Mouse (Mus musculus): ENCODE measurements at regions not wholly inside any gene's neighbourhood (a gene's known extent, or its start where the extent isn't known, plus 50 kb on each side); places are given as distances from the start of the nearest gene placed in this dataset.

DNA sequence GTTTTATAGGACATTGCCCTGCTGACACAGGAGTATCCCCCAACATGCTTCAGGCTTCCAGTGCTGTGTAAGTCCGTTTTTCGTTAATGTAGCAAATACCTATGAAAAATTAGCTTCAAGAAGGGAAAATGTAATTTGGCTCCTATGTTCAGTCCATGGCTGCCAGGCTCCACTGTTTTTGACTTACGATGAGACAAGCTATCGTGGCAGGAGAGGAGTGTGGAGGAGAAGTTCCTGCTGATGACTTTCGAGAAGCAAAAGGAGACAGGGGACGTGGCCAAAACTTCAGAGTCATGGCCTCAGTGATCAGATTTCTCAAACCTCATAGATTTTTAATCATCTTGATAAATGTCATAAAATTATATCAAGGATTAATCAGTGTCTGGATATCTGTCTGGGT lies 712.7 kb downstream of the Gm826 start:
- no peak for DNase-seq (ENCODE audit: low spot score in 2 of 2)

DNA sequence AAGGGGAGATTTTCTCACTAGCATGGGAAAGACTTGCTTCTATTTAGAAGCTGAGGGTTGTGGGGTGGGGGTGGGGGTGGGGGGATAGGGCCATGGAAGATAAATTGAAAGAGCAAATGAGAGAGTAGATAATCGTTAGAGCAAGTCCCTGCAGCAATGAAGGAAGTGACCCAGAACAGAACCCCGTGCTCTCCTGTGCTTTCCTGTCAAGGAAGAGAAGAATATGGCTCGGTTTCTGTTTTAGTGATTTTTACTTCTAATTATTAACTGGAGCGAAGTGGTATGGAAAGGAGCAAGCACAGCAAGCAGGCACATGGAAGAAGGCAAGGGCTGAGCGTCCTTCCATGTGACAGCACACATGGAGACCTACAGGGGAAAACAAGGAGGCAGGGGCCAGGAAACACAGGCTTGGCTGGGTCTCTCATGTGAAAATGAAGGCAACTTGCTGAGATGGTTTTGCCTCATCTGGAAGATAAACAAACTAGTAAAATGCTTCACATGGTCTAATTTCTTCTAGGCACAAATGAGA lies 711.8 kb downstream of the Gm826 start:
- DNase-seq (ENCODE audit: low spot score in 2 of 2): no peak

DNA sequence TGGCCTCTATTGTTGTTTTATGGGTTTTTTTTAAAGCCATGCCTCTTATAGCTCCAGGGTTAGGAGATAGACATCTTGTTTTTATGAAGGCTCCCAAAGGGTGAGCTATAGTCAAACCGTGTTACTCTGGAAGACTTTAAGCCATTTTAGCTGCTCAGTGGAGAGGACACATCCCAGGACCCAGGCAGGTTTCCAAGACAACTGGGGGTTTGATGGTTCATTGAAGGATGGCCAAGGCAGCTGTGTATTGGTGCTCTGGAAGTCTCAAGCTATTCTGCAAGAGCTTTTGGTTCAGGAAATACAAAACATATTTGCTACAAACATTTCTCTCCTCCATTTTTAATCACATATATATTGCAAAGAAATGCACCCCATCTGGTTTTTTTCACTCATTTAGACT lies 708.7 kb downstream of the Gm826 start:
- no peak for DNase-seq (ENCODE audit: low spot score in 2 of 2)

DNA sequence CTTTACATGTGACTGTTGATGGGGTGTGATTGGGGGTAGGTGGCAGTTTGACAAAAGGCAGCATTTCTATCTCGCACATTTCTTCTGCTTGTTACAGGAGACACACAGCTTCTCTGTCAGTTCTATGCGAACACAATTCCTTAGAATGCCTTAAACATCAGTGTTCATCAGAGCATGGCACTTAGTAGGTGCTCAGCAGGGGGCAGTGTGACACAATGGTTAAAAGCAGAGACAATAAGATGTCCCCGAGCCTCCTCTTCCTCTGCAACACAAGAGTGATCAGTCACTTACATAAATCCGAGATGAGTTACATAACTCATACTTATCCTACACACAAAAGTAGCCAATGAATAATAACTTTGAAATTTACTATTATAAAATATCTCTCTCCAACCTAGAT lies 688.1 kb downstream of the Gm826 start:
- no peak for DNase-seq (ENCODE audit: low spot score in 2 of 2)

DNA sequence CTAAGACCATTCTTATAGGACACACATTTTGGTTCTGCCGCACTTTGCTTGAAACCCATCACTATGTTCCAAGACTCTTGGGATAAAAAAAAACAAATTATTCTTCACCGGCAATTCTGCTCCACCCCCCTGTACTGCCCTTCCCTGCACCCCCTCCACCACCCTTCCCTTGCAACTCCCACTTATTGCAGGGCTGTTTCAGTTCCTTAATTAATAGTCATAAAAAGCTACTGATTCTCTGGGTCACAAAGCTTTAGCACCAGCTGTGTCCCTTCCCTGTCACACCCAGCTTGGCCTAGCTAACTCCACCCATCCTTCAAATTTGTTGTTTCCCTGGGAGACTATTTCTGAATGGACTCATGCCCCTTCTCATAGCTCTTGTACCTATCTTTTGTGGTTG lies 687.4 kb downstream of the Gm826 start:
- no peak for DNase-seq (ENCODE audit: low spot score in 2 of 2)

DNA sequence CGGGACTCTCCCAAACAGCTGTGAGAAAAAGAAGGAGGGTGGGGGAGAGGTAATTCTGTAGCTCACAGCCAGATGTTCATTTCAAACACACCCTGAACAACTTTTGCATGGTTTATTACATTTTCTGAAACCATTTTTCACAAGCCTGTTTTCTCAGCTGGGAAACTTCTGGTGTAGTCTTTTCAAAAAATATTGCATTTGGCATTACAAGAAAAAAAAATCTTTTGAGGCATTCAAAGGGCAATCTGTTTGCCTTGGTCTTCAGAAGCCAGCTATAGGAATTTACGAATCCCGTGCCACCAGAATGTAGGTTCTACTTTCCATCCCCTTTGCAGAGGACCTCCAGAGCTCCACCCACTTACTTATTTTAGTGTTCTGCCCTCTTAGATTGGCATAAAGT lies 681.7 kb downstream of the Gm826 start:
- no peak for DNase-seq (ENCODE audit: low spot score in 2 of 2)

DNA sequence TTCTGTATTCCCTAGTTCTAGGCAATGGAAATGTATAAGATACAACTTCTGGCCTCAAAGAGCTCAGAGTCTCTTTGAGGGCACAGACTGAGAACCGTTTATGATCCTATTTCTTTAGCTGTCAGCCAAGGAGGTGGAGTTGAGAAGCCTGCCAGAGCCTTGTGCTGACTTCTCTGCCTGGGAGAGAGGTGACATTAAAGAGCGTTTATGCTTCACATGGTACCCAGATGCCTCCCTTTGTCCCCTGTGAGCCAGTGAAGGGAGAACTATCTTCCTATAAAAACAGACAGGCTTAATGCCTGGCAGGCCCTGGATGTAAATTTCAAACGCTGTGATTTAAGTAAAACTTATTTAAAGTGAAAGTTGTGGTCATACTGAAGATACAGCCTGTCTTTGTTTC lies 657.1 kb downstream of the Gm826 start:
- no peak for DNase-seq (ENCODE audit: low spot score in 2 of 2)

DNA sequence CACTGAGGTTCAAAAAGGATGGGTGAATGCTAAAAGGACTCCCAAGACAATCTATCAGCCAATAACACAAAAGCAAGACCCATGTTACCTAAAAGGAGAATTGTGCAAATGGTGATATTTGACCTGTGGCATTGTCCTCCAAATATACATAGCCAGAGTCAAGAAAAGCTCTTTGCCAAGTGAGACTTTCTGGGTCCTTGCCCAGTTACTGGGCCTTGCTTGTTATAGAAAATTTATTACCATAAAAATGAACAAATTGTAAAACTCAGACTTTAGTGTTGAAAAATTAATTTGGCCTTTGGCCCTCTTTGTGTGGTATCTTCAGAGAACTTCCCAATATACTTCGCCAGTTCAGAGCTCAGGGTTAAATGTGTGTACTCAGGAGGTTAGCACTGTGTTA lies 653.3 kb downstream of the Gm826 start:
- no peak for DNase-seq (ENCODE audit: low spot score in 2 of 2)

DNA sequence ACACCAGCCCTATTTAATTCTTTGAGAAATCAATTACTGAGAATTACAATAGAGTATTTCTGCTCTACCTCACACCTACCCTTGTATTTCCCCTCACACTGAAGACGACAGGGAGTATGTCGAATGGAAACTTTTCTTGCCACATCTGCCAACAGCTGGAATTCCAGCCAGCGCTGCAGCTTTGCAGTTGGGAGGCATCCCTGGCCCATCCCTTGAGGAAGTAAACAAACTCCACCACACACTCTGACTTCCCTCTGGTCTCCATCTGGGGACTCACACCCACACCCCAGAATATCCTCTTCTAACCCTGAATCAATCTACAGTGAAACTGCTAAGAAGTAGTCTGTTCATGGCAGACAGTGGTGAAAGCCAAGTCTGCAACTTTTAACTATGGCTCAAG lies 630.9 kb downstream of the Gm826 start:
- no peak for DNase-seq (ENCODE audit: low spot score in 2 of 2)

DNA sequence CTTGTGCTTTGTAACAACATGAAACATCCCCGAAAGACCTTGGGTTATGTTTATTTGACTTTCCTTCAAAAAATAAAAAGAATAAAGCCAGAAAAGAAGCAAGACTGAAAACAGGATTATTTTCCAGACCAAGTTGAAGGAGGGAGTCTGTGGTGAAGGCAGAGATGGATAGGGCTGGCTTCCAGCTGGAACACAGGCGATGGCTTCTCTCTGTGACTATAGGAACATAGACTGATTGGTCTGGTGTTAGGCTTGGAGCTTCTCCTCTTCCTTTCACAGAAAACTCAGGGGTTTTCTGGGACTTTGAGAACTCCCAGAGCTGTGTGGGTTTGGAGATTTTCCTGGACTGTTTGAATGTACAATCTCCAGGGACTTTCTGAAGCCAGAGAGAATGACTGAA lies 625.8 kb downstream of the Gm826 start:
- no peak for DNase-seq (ENCODE audit: low spot score in 2 of 2)

DNA sequence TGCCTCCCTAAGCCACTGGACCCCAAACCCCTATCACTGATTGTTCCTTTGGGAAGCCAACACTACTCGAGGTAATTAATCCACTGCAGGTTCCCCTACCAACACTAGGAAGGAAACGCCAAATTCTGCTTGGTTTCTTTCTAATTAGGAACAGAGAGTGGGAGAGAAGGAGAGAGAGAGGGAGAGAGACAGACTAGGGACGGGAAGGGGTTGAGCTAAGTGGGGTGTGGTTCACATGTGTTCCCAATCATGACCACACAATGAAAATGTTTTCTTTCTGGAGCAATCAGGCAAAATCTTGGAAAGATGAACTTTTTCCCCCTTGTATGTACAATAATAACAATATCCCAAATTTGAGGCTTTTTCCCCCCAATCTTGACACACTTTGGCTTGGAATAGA lies 619.3 kb downstream of the Gm826 start:
- DNase-seq (ENCODE audit: low spot score in 2 of 2): no peak

DNA sequence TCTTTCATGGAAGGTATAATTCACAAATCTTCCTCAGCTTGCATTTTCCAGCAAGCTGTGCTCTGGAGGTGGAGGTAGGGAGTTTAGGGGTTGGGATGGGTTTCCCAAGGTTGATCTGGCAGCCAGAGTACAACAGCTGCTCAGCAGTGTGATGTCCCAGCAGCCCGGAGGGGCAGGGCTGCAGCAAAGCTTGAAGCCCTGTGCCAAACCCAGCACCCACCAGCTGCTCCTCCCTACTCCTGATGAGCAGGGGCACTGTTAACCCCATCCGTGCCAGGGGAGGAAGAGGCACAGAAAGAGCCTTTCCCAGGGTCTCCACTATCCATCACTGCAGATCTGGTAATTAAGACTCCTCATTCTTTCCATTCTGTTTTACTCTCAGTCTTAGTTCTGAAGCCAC lies 615.2 kb downstream of the Gm826 start:
- no peak for DNase-seq (ENCODE audit: low spot score in 2 of 2)

DNA sequence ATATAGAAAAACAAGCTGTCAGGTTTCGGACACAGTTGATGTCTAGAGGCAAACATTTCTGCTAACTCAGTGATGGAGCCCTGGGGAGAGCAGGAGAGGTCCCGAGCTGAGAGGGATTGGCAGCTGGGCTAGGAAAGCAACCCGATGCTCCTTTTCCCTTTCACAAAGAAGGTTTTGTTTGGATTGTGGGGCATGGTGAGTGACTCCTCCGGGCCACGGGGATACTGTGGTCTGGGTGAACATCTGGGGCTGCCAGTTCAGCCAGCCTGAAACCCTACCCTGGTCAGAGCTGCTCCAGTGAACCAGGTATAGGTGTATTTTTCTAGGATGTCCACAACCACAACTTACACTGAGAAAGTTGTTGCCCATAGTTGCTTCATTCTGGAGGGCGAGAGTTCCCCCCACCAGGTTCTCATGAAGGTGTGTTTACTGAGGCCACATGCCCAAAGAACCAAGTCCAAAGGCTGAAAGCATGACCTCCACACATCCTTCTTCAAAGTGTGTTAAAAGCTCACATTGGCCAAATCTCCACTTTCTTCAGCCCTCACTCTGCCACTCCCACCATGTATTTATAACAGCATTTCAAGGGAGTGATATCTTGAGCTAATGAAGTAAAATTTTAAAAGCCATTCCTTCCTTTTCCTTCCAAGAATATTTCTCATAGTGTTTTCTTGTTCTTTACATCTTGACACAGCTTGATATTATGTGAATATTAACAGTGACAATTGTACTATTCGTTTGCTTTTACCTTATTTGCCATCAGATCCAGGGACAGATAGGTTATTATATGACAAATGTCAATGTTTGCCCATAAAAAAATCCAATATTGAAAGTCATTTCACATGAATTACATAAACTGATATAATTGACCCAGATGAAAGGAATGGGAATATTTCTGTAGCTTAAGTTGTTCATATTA lies 608.5 kb downstream of the Gm826 start:
- DNase-seq (ENCODE audit: low spot score in 2 of 2): no peak

DNA sequence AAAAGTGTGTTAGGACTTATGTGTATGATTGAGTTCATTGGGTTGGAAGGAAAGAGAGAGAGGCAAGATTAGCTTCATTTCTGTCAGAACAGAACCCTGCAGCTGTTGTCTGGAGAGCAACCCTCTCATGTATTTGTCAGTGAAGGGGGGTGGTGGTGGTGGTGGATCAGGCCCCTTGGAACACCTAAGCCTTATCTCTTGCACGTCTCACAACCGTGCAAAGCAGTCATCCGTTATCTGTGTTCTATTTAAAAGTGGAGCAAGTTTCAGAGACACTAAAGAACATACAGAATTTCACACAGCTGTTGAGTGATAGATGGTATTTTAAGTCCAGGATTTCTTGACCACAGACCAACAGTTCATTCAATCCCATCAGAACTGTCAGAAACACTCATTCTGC lies 604.7 kb downstream of the Gm826 start:
- DNase-seq (ENCODE audit: low spot score in 2 of 2): no peak

DNA sequence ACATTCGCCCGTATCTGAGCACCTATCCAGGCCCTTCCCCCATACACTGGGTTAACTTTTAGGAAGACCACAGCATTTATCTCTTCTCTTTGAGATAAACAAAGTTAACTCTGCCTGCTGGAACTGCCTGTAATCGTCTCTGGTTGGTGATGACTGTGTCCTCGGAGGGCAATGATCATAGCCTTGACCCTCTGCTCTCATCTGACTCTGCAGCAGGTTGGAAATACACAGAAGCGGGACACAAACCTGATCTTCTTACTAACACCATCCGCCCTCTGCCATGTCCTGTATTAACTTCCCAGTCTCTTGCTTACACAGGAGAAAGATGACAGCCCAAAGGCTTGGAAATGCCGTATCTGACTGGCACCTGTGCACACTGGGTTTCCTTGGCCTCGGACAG lies 603.7 kb downstream of the Gm826 start:
- no peak for DNase-seq (ENCODE audit: low spot score in 2 of 2)

DNA sequence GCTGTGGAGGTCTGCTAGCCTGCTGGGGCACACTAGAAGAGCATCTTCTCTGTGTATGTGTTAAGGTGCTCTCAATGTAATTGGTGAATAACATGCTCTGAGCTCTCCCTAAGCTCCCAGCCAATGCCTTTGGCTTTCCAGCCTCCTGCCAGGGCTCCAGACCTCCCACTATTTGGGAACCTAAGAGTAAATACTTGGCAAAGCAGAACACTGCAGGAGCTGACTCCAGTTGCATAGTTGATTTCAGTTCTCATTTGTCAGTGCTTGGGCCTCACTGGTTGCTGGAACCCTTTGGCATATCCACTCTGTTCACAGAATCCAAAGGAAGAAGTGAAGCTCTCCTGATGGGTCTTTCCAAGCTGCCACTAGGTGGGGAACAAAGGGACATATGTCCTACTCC lies 602.7 kb downstream of the Gm826 start:
- no peak for DNase-seq (ENCODE audit: low spot score in 2 of 2)

DNA sequence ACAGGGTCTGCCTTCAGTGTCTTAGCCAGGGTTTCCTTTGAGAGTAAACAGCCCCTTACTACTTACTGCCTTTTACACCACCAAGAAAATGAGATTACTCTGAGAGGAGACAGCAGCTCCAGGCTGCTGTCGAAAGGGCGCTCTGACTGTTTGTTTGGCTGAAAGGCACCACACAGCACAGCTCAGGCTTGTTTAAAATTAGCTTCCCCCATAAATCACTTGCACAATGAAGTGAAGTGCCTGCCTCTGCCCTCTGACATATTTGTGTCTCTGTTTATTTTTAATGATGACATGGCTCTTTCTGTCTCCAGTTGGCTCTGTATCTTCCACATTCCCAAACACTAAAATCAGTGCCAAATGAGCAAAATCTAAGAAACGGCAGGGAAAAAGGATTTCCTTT lies 601.5 kb downstream of the Gm826 start:
- DNase-seq (ENCODE audit: low spot score in 2 of 2): no peak

DNA sequence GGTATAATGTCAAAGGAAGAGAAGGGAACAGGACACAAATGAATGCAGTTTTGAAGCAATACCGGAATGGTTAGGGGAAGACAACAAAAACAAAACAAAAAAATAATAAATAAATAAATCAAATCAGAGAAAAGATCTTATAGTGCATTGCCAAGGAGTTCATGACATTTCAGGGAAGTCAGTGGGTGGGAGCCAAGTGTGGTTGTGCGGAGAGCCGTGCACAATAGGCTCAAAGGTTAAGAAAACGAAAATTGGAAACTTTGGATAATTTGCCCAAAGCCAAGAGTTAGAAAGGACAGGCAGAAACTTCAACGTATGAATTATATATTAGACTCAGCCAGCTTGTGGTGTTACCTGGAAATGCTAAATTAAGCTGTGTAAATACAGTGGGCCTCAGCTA lies 599.4 kb downstream of the Gm826 start:
- DNase-seq (ENCODE audit: low spot score in 2 of 2): no peak

DNA sequence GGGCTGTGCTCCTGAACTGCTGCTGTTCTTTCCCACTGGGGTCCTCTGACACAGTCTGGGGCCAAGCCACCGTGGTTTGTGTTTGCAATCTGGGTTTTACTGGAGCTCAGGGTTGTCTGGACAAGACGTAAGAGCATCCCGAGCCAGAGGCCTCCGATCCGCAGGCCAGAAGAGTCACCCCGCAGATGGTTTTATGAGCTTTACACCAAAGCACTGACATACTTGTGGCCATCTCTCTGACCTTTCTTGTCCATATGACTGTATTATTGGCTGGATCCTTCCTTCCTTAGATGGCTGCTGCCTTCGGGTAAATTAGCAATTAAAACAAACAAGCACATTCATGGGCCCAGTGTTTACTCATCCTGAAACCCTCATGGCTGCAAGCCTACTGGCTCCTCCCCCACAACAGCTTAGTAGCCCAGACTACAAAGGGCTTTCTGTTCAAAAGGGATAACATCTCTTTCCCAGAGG lies 578.4 kb downstream of the Gm826 start:
- DNase-seq (ENCODE audit: low spot score in 2 of 2): no peak

DNA sequence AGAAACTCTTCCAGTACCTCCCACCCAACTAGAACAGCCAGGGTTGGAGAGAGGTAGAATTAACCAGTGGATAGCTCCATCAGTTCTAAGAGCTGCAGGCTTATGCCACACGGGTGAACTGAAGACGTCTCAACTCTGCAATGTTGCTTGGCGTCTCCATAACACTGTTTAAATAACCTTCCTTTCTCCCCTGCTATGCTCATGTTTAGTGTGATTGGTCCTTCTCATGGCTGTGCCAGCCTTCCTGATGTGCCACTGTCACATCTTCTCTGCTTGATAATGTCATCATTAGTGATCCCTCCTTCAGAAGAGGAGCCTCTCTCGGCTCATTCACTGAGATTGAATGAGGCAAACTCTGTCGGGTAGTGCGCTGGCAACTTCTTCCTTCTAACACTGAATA lies 573.2 kb downstream of the Gm826 start:
- no peak for DNase-seq (ENCODE audit: low spot score in 2 of 2)

DNA sequence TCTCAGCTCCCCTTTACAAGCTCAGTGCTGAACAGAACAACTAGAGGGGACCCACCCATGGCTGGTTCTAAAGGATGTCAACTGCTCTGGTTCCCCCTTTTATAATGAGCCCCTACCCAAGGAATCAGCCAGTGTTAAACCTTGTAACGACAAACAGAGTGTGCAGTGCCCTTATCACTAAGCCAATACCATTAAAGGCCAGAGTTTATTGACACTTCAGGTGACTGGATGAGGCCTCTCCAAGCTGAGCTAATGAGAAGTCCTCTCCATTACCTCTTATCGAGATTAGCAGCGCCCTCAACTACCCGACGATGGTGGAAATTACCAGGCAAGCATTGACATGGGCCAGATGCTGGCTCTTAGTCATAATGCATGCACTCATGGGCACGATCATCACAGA lies 570.8 kb downstream of the Gm826 start:
- no peak for DNase-seq (ENCODE audit: low spot score in 2 of 2)

All from adrenal gland, postnatal 4 days (tissue).